Mouse (Mus musculus) thymus, adult 2 months (tissue): Measurements from ENCODE around the gene Tmprss7.

ENCODE experiments used
- CTCF ChIP-seq: fragments of 200-500 bp; IDR thresholded peaks from 2 replicates; pipeline ENCODE4 v1.5.1; 2012; ENCODE audit warnings: mild to moderate bottlenecking, control low read depth, low read length, moderate library complexity, borderline replicate concordance; ENCODE audit not compliant: control insufficient read depth, poor library complexity, insufficient read depth; ENCODE audit errors: extremely low read depth
- POLR2A ChIP-seq: fragments of 200-500 bp; IDR thresholded peaks from 2 replicates; pipeline ENCODE4 v1.6.1; 2012; ENCODE audit warnings: mild to moderate bottlenecking, low read length, control low read depth, moderate library complexity; ENCODE audit not compliant: control insufficient read depth, poor library complexity, insufficient read depth; ENCODE audit errors: extremely low read depth

DNA sequence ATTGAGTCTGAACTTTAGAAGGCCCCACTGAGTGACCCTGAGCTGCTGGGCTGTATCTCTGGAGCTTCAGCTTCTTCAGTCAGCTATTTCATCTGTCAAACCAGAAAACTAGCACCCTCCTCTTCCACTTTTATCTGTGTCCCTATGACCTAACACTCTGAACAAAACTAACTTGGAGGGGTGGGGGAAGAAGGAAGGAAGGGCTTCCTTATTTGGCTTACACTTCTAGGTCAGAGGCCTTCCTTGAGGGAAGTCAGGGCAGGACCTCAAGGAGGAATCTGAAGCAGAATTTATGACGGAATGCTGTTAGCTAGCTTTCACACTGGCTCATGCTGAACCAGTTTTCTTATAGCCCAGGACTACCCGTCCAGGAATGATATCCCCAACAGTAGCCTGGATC is 42.0 kb downstream of the Tmprss7 start:
- no peak for TF ChIP-seq POLR2A
- TF ChIP-seq CTCF, result no peak
